Mouse (Mus musculus) MEL (cell line): ENCODE measurements around the gene Gpsm3.

Experiments
- CHD1 ChIP-seq: IDR thresholded peaks from 2 replicates; pipeline ENCODE4 v1.6.1; 2012; ENCODE audit warnings: low read depth, mild to moderate bottlenecking, inconsistent platforms, low read length, improper control_type of control experiment
- CHD2 ChIP-seq: IDR thresholded peaks from 2 replicates; pipeline ENCODE4 v1.6.1; 2011; ENCODE audit warnings: low read length, improper control_type of control experiment
- CTCF ChIP-seq, 3 experiments: IDR thresholded peaks in 2 of 3; conservative IDR thresholded peaks in 1 of 3; 2 replicates each; pipeline ENCODE4 v1.5.1; 2011 to 2012; ENCODE audit warnings: low read length in 3 of 3, low read depth in 2 of 3, mild to moderate bottlenecking in 2 of 3, improper control_type of control experiment in 1 of 3, inconsistent platforms in 1 of 3, mixed read lengths in 1 of 3, moderate library complexity in 1 of 3; ENCODE audit not compliant: control insufficient read depth in 1 of 3, insufficient read depth in 1 of 3, poor library complexity in 1 of 3, severe bottlenecking in 1 of 3
- EP300 ChIP-seq, 2 experiments: IDR thresholded peaks; 2 replicates each; pipeline ENCODE4 v1.6.1; 2011; ENCODE audit warnings: improper control_type of control experiment in 2 of 2, low read length in 2 of 2, low read depth in 1 of 2, mild to moderate bottlenecking in 1 of 2
- GABPA ChIP-seq: IDR thresholded peaks from 2 replicates; pipeline ENCODE4 v1.6.1; 2012; ENCODE audit warnings: low read depth, mild to moderate bottlenecking, inconsistent platforms, low read length, improper control_type of control experiment, moderate library complexity
- NRF1 ChIP-seq: IDR thresholded peaks from 2 replicates; pipeline ENCODE4 v1.6.1; 2014; ENCODE audit warnings: low read depth, mild to moderate bottlenecking, inconsistent platforms, low read length, improper control_type of control experiment, moderate library complexity; ENCODE audit not compliant: poor library complexity, insufficient read depth, severe bottlenecking
- POLR2A ChIP-seq, 2 experiments: IDR thresholded peaks; 2 replicates each; pipeline ENCODE4 v1.6.1; 2011 to 2012; ENCODE audit warnings: low read length in 2 of 2, mild to moderate bottlenecking in 2 of 2, control low read depth in 1 of 2, improper control_type of control experiment in 1 of 2, low read depth in 1 of 2, moderate library complexity in 1 of 2; ENCODE audit not compliant: control insufficient read depth in 1 of 2, insufficient read depth in 1 of 2, poor library complexity in 1 of 2
- SIN3A ChIP-seq: IDR thresholded peaks from 2 replicates; pipeline ENCODE4 v1.6.1; 2012; ENCODE audit warnings: low read length, improper control_type of control experiment, inconsistent platforms
- TBP ChIP-seq: IDR thresholded peaks from 2 replicates; pipeline ENCODE4 v1.8.0; 2011; ENCODE audit warnings: low read depth, low read length, improper control_type of control experiment
- TCF12 ChIP-seq: IDR thresholded peaks from 2 replicates; pipeline ENCODE4 v1.6.1; 2014; ENCODE audit warnings: low read depth, mild to moderate bottlenecking, inconsistent platforms, low read length, improper control_type of control experiment, moderate library complexity
- ZNF384 ChIP-seq: IDR thresholded peaks from 2 replicates; pipeline ENCODE4 v1.6.1; 2012; ENCODE audit warnings: low read depth, mild to moderate bottlenecking, inconsistent platforms, low read length, improper control_type of control experiment

DNA sequence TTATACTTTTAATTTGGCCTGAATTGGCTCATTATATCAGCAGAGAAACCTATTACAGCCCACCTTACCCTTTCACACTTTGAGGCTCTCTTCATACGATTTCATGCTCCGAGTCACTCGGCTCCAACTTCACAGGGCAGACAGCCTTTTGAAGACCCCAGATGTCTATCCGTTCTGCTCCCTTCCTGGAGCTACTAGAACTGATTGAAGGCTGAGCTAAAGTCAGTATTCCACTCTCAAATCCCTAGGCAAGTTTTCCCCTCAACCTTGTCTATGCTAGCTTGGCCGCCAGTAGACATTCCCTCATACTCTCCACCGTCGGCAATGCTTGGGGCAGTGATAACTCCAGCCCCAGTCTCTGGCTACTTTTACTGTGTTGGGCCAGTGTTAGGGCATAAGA is 400 bp upstream of the Gpsm3 start:
- no peak for TF ChIP-seq EP300 (IDR thresholded peaks at IDR 0.05; ENCODE audit: low read depth in 1 of 2, low read length in 2 of 2)
- TF ChIP-seq CHD1 = no peak
- no peak for TF ChIP-seq GABPA
- no peak for TF ChIP-seq SIN3A
- no peak for TF ChIP-seq TCF12
- TF ChIP-seq TBP = no peak
- TF ChIP-seq POLR2A (IDR thresholded peaks at IDR 0.05; ENCODE audit: control insufficient read depth in 1 of 2, insufficient read depth in 1 of 2, low read depth in 1 of 2, low read length in 2 of 2, poor library complexity in 1 of 2) = no peak
- no peak for TF ChIP-seq ZNF384
- no peak for TF ChIP-seq NRF1
- no peak for TF ChIP-seq CTCF (IDR thresholded peaks at IDR 0.05 in 2 of 3, conservative IDR thresholded peaks at IDR 0.05 in 1 of 3; ENCODE audit: control insufficient read depth in 1 of 3, insufficient read depth in 1 of 3, low read depth in 2 of 3, low read length in 3 of 3, poor library complexity in 1 of 3, severe bottlenecking in 1 of 3)
- TF ChIP-seq CHD2 = no peak
